Mouse (Mus musculus): Measurements from ENCODE around the gene Gm13691. TPM values are rescaled to one million over a fixed set of nuclear protein-coding genes. Genes with fewer than 3 reads are reported as not detected.
"Not testable (repeated sequence)": the region's sequence is repeated elsewhere in the genome, so short reads cannot be mapped to it uniquely, and the experiment has no call there.

Gm13691 gene
- total RNA-seq (2014; rRNA removed) (not detected in 2 replicates), polyA plus RNA-seq (2012; rRNA removed) (not detected in 2 replicates)

GRCm38 (mm10) chr2:83990253-83990652 lies at the start of gene Gm13691:
Gene Gm13691 (plus strand): TSS chr2:83990553.
- DNase-seq (ENCODE audit: extremely low read depth, low read depth, low spot score); H3K36me3 ChIP-seq (ENCODE audit: control insufficient read depth, insufficient read depth, low read length); H3K4me1 ChIP-seq (ENCODE audit: control insufficient read depth, insufficient read depth, low read length); H3K9ac ChIP-seq (ENCODE audit: low read depth, low read length); H3K27ac ChIP-seq (replicated peaks; ENCODE audit: insufficient read depth, low read depth, low read length); H3K79me2 ChIP-seq (ENCODE audit: control insufficient read depth, insufficient read depth, low read length); H3K27me3 ChIP-seq (ENCODE audit: control insufficient read depth, insufficient read depth, low read length); H3K4me3 ChIP-seq (ENCODE audit: insufficient read depth, low read depth, low read length): not testable (repeated sequence)
- WGBS, result no CpG with 5 or more reads among the region's 6 CpGs

GRCm38 (mm10) chr2:83940931-83941361 lies 49.4 kb upstream of the Gm13691 start, which contains the start of gene Zswim2:
Gene Zswim2 (minus strand): TSS chr2:83941228.
- Histone ChIP-seq H3K27me3 (ENCODE audit: control insufficient read depth, insufficient read depth, low read length) (no peaks in the 10 kb centered on the region), H3K4me3 (ENCODE audit: insufficient read depth, low read depth, low read length) (no peak within 1 kb of the TSS), H3K27ac (replicated peaks; ENCODE audit: insufficient read depth, low read depth, low read length) (no peak within 1 kb of the TSS), H3K79me2 (ENCODE audit: control insufficient read depth, insufficient read depth, low read length) (no peaks in the 10 kb centered on the region), H3K4me1 (ENCODE audit: control insufficient read depth, insufficient read depth, low read length) (no peaks in the 10 kb centered on the region), H3K9ac (ENCODE audit: low read depth, low read length) (no peak within 1 kb of the TSS), H3K36me3 (ENCODE audit: control insufficient read depth, insufficient read depth, low read length) (no peaks in the 10 kb centered on the region)
- TF ChIP-seq POLR2A (IDR thresholded peaks at IDR 0.05; ENCODE audit: extremely low read depth, insufficient read depth, low read length) (no peak), CTCF (IDR thresholded peaks at IDR 0.05; ENCODE audit: low read depth, low read length) (no peak)
- peak; percentile 52 for DNase-seq (ENCODE audit: extremely low read depth, low read depth, low spot score)
- 4% methylated on average over 20 of the region's 20 CpGs for WGBS

GRCm38 (mm10) chr2:83941378-83941777 lies 49.0 kb upstream of the Gm13691 start:
- no peak overlapping the region for H3K9ac ChIP-seq (ENCODE audit: low read depth, low read length)
- H3K4me1 ChIP-seq (ENCODE audit: control insufficient read depth, insufficient read depth, low read length), result no peaks in the 10 kb centered on the region
- WGBS, result 33% methylated on average over 3 of the region's 3 CpGs
- no peak for DNase-seq (ENCODE audit: extremely low read depth, low read depth, low spot score)
- H3K27me3 ChIP-seq (ENCODE audit: control insufficient read depth, insufficient read depth, low read length), result no peaks in the 10 kb centered on the region
- H3K36me3 ChIP-seq (ENCODE audit: control insufficient read depth, insufficient read depth, low read length), result no peaks in the 10 kb centered on the region
- no peak overlapping the region for H3K27ac ChIP-seq (replicated peaks; ENCODE audit: insufficient read depth, low read depth, low read length)
- no peak overlapping the region for H3K4me3 ChIP-seq (ENCODE audit: insufficient read depth, low read depth, low read length)
- no peaks in the 10 kb centered on the region for H3K79me2 ChIP-seq (ENCODE audit: control insufficient read depth, insufficient read depth, low read length)
- TF ChIP-seq POLR2A (IDR thresholded peaks at IDR 0.05; ENCODE audit: extremely low read depth, insufficient read depth, low read length) (no peak), CTCF (IDR thresholded peaks at IDR 0.05; ENCODE audit: low read depth, low read length) (no peak)

GRCm38 (mm10) chr2:83941792-83942191 lies 48.6 kb upstream of the Gm13691 start:
- Histone ChIP-seq H3K36me3 (ENCODE audit: control insufficient read depth, insufficient read depth, low read length) (no peaks in the 10 kb centered on the region), H3K4me3 (ENCODE audit: insufficient read depth, low read depth, low read length) (no peak overlapping the region), H3K4me1 (ENCODE audit: control insufficient read depth, insufficient read depth, low read length) (no peaks in the 10 kb centered on the region), H3K9ac (ENCODE audit: low read depth, low read length) (no peak overlapping the region), H3K79me2 (ENCODE audit: control insufficient read depth, insufficient read depth, low read length) (no peaks in the 10 kb centered on the region), H3K27me3 (ENCODE audit: control insufficient read depth, insufficient read depth, low read length) (no peaks in the 10 kb centered on the region), H3K27ac (replicated peaks; ENCODE audit: insufficient read depth, low read depth, low read length) (no peak overlapping the region)
- no peak for DNase-seq (ENCODE audit: extremely low read depth, low read depth, low spot score)
- TF ChIP-seq CTCF (IDR thresholded peaks at IDR 0.05; ENCODE audit: low read depth, low read length) (no peak), POLR2A (IDR thresholded peaks at IDR 0.05; ENCODE audit: extremely low read depth, insufficient read depth, low read length) (no peak)
- WGBS, result 60% methylated on average over 4 of the region's 4 CpGs

DNA sequence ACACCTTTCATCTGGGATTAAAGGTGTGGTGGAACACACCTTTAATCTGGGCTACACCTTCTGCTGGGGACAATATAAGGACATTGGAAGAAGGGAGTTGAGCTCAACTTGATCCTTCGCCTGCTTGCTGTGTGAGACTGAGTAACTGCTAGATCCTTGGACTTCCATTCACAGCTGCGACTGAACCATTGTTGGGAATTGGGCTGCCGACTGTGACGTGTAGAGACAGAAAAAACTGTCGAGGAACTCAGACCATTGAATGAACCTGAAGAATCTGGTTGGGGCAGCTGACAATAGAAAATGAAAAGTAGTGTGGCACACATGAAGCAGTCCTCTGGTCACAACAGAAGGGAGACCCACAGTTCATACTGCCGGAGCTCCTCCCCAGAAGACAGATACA lies 35.0 kb upstream of the Gm13691 start, which contains the start of gene Gm13698:
Gm13698 (plus strand) TSS at position 301 of the 400 bp plus-strand sequence.
- not testable (repeated sequence) for DNase-seq (ENCODE audit: extremely low read depth, low read depth, low spot score); H3K27ac ChIP-seq (replicated peaks; ENCODE audit: insufficient read depth, low read depth, low read length); H3K4me3 ChIP-seq (ENCODE audit: insufficient read depth, low read depth, low read length); H3K9ac ChIP-seq (ENCODE audit: low read depth, low read length); H3K79me2 ChIP-seq (ENCODE audit: control insufficient read depth, insufficient read depth, low read length); H3K36me3 ChIP-seq (ENCODE audit: control insufficient read depth, insufficient read depth, low read length); H3K27me3 ChIP-seq (ENCODE audit: control insufficient read depth, insufficient read depth, low read length); H3K4me1 ChIP-seq (ENCODE audit: control insufficient read depth, insufficient read depth, low read length)
- no CpG with 5 or more reads among the region's 6 CpGs for WGBS

DNA sequence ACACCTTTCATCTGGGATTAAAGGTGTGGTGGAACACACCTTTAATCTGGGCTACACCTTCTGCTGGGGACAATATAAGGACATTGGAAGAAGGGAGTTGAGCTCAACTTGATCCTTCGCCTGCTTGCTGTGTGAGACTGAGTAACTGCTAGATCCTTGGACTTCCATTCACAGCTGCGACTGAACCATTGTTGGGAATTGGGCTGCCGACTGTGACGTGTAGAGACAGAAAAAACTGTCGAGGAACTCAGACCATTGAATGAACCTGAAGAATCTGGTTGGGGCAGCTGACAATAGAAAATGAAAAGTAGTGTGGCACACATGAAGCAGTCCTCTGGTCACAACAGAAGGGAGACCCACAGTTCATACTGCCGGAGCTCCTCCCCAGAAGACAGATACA lies 29.1 kb upstream of the Gm13691 start, which contains the start of gene Gm13693:
Gm13693 (plus strand) TSS at position 301 of the 400 bp plus-strand sequence.
- H3K27me3 ChIP-seq (ENCODE audit: control insufficient read depth, insufficient read depth, low read length); H3K36me3 ChIP-seq (ENCODE audit: control insufficient read depth, insufficient read depth, low read length); H3K4me1 ChIP-seq (ENCODE audit: control insufficient read depth, insufficient read depth, low read length); H3K79me2 ChIP-seq (ENCODE audit: control insufficient read depth, insufficient read depth, low read length); H3K4me3 ChIP-seq (ENCODE audit: insufficient read depth, low read depth, low read length); DNase-seq (ENCODE audit: extremely low read depth, low read depth, low spot score); H3K9ac ChIP-seq (ENCODE audit: low read depth, low read length); H3K27ac ChIP-seq (replicated peaks; ENCODE audit: insufficient read depth, low read depth, low read length): not testable (repeated sequence)
- WGBS, result no CpG with 5 or more reads among the region's 6 CpGs

DNA sequence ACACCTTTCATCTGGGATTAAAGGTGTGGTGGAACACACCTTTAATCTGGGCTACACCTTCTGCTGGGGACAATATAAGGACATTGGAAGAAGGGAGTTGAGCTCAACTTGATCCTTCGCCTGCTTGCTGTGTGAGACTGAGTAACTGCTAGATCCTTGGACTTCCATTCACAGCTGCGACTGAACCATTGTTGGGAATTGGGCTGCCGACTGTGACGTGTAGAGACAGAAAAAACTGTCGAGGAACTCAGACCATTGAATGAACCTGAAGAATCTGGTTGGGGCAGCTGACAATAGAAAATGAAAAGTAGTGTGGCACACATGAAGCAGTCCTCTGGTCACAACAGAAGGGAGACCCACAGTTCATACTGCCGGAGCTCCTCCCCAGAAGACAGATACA lies 23.3 kb upstream of the Gm13691 start, which contains the start of gene Gm13695:
Gm13695 (plus strand) TSS at position 301 of the 400 bp plus-strand sequence.
- not testable (repeated sequence) for H3K27me3 ChIP-seq (ENCODE audit: control insufficient read depth, insufficient read depth, low read length); H3K4me1 ChIP-seq (ENCODE audit: control insufficient read depth, insufficient read depth, low read length); H3K4me3 ChIP-seq (ENCODE audit: insufficient read depth, low read depth, low read length); H3K27ac ChIP-seq (replicated peaks; ENCODE audit: insufficient read depth, low read depth, low read length); H3K36me3 ChIP-seq (ENCODE audit: control insufficient read depth, insufficient read depth, low read length); H3K9ac ChIP-seq (ENCODE audit: low read depth, low read length); DNase-seq (ENCODE audit: extremely low read depth, low read depth, low spot score); H3K79me2 ChIP-seq (ENCODE audit: control insufficient read depth, insufficient read depth, low read length)
- WGBS, result no CpG with 5 or more reads among the region's 6 CpGs

GRCm38 (mm10) chr2:83972823-83973222 lies 17.5 kb upstream of the Gm13691 start, which contains the start of gene Gm13696:
Gene Gm13696 (plus strand): TSS chr2:83973123.
- not testable (repeated sequence) for H3K79me2 ChIP-seq (ENCODE audit: control insufficient read depth, insufficient read depth, low read length); H3K9ac ChIP-seq (ENCODE audit: low read depth, low read length); H3K4me3 ChIP-seq (ENCODE audit: insufficient read depth, low read depth, low read length); H3K27ac ChIP-seq (replicated peaks; ENCODE audit: insufficient read depth, low read depth, low read length); H3K4me1 ChIP-seq (ENCODE audit: control insufficient read depth, insufficient read depth, low read length); DNase-seq (ENCODE audit: extremely low read depth, low read depth, low spot score); H3K36me3 ChIP-seq (ENCODE audit: control insufficient read depth, insufficient read depth, low read length); H3K27me3 ChIP-seq (ENCODE audit: control insufficient read depth, insufficient read depth, low read length)
- no CpG with 5 or more reads among the region's 6 CpGs for WGBS

DNA sequence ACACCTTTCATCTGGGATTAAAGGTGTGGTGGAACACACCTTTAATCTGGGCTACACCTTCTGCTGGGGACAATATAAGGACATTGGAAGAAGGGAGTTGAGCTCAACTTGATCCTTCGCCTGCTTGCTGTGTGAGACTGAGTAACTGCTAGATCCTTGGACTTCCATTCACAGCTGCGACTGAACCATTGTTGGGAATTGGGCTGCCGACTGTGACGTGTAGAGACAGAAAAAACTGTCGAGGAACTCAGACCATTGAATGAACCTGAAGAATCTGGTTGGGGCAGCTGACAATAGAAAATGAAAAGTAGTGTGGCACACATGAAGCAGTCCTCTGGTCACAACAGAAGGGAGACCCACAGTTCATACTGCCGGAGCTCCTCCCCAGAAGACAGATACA lies 11.7 kb upstream of the Gm13691 start, which contains the start of gene Gm13694:
Gm13694 (plus strand) TSS at position 301 of the 400 bp plus-strand sequence.
- WGBS, result no CpG with 5 or more reads among the region's 6 CpGs
- H3K27ac ChIP-seq (replicated peaks; ENCODE audit: insufficient read depth, low read depth, low read length); H3K4me1 ChIP-seq (ENCODE audit: control insufficient read depth, insufficient read depth, low read length); H3K79me2 ChIP-seq (ENCODE audit: control insufficient read depth, insufficient read depth, low read length); H3K27me3 ChIP-seq (ENCODE audit: control insufficient read depth, insufficient read depth, low read length); DNase-seq (ENCODE audit: extremely low read depth, low read depth, low spot score); H3K4me3 ChIP-seq (ENCODE audit: insufficient read depth, low read depth, low read length); H3K36me3 ChIP-seq (ENCODE audit: control insufficient read depth, insufficient read depth, low read length); H3K9ac ChIP-seq (ENCODE audit: low read depth, low read length): not testable (repeated sequence)
